Mouse (Mus musculus) limb, embryonic 14.5 days (tissue): ENCODE results near the gene Xbp1. TPM values are rescaled to one million over a fixed set of nuclear protein-coding genes. Genes with fewer than 3 reads are reported as not detected.

ENCODE experiments used
- ATAC-seq: fragments of 200-750 bp; cut with Nextera tagmentation; 2 replicates; pipeline ENCODE4 v1.8.0; 2017; ENCODE audit warnings: low read depth, moderate number of reproducible peaks, moderate TSS enrichment; ENCODE audit not compliant: low FRiP score
- DNase-seq: peaks from one replicate; pipeline ENCODE4 v3.0.0-alpha.2; 2015; ENCODE audit warnings: low spot score
- H3K27ac ChIP-seq: fragments of 300-500 bp; sonication (generic); replicated peaks from 2 replicates; pipeline ENCODE4 v1.5.1; 2014; ENCODE audit warnings: low read depth, mild to moderate bottlenecking, low read length, moderate library complexity, mixed read lengths
- H3K27me3 ChIP-seq: fragments of 300-500 bp; sonication (generic); 2 replicates; pipeline ENCODE4 v1.6.1; 2014; ENCODE audit warnings: low read length, mixed read lengths; ENCODE audit not compliant: control insufficient read depth, insufficient read depth
- H3K36me3 ChIP-seq: fragments of 300-500 bp; sonication (generic); 2 replicates; pipeline ENCODE4 v1.6.1; 2014; ENCODE audit warnings: mild to moderate bottlenecking, low read length, moderate library complexity, mixed read lengths; ENCODE audit not compliant: control insufficient read depth, insufficient read depth
- H3K4me1 ChIP-seq: fragments of 300-500 bp; sonication (generic); 2 replicates; pipeline ENCODE4 v1.6.1; 2014; ENCODE audit warnings: antibody characterized with exemption, low read length, mixed read lengths; ENCODE audit not compliant: control insufficient read depth, insufficient read depth
- H3K4me2 ChIP-seq: fragments of 300-500 bp; sonication (generic); replicated peaks from 2 replicates; pipeline ENCODE4 v1.6.1; 2014; ENCODE audit warnings: low read depth, mild to moderate bottlenecking, low read length, moderate library complexity; ENCODE audit not compliant: severe bottlenecking
- H3K4me3 ChIP-seq: fragments of 300-500 bp; sonication (generic); replicated peaks from 2 replicates; pipeline ENCODE4 v1.5.1; 2014; ENCODE audit warnings: low read length
- H3K9ac ChIP-seq: fragments of 300-500 bp; sonication (generic); 2 replicates; pipeline ENCODE4 v1.6.1; 2014; ENCODE audit warnings: mild to moderate bottlenecking, low read depth, low read length, moderate library complexity; ENCODE audit not compliant: severe bottlenecking
- H3K9me3 ChIP-seq: fragments of 300-500 bp; sonication (generic); 2 replicates; pipeline ENCODE4 v1.6.1; 2016; ENCODE audit warnings: low read length; ENCODE audit not compliant: control insufficient read depth
- POLR2A ChIP-seq: fragments of 200-500 bp; IDR thresholded peaks from 2 replicates; pipeline ENCODE4 v1.8.0; 2012; ENCODE audit warnings: inconsistent platforms, mild to moderate bottlenecking, moderate library complexity, borderline replicate concordance; ENCODE audit not compliant: insufficient read depth, insufficient read length; ENCODE audit errors: extremely low read depth
- WGBS: fragments of 180-500 bp; shearing (Covaris S2); extraction: QIAGEN DNeasy Blood & Tissue Kit; methylation state at CpG from one replicate; pipeline ENCODE4 v1.1.7; 2014; 5-methylcytosine and 5-hydroxymethylcytosine counted together
- polyA plus RNA-seq, 2 experiments: library from polyadenylated mRNA; depleted of rRNA in 1 of 2; stranded (reverse) in 1 of 2; unstranded in 1 of 2; fragments of >200 nt; fragmentation: Nextera tagmentation in 1 of 2; extraction: Ambion mirVana in 1 of 2; gene quantifications; 2 replicates each; pipeline versions ENCODE4 v1.2.1 to v1.2.3; 2012 to 2014

Gene Xbp1
- polyA plus RNA-seq, 2 experiments: 97.3 to 200 TPM

DNA sequence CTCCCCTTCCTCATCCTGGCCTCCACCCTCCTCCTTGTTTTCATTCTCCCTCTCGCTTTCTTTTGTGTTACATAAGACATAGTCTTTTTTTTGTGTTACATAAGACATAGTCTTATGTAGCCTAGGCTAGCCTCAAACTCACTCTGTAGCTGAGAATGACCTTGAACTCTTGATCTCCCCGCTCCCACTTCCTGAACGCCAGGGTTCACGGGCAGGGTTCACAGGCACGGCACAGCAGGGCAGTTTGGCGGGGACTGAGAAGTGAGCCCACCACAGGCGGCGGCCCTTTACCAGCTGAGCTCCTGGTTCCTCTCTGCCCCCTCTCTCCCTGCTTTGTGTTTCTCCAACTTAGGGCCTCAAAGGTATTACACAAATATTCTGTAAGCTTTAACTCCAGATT lies 7.5 kb upstream of the Xbp1 start:
- H3K27ac ChIP-seq: no peak overlapping the region
- WGBS: 75% methylated on average over 8 of the region's 8 CpGs
- no peaks in the 10 kb centered on the region for H3K27me3 ChIP-seq
- H3K4me3 ChIP-seq: no peak overlapping the region
- ATAC-seq (no peak), DNase-seq (no peak)
- H3K9ac ChIP-seq: no peak overlapping the region
- H3K4me1 ChIP-seq: no peaks in the 10 kb centered on the region
- no peak for TF ChIP-seq POLR2A
- no peak overlapping the region for H3K4me2 ChIP-seq
- H3K9me3 ChIP-seq: no peaks in the 10 kb centered on the region
- no peaks in the 10 kb centered on the region for H3K36me3 ChIP-seq

DNA sequence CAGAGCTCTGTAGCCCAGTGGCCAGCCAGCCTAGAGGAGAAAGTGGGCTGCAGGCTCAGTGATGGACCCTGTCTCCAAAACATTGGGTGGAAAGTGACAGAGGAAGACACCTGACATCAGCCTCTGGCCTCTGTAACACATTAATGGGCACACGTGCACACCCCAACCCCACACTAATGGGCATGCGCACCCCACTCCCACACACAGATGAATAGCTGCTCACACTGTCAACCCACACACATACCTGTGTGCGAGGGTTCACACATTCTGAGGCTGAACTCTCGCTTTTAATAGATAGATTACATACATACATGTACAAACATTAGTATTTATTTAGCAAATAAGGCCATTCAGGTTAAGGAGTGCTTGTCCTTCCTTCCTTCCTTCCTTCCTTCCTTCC lies 6.4 kb upstream of the Xbp1 start:
- ATAC-seq (no peak), DNase-seq (no peak)
- Histone ChIP-seq H3K27ac (no peak overlapping the region), H3K36me3 (no peaks in the 10 kb centered on the region), H3K9ac (no peak overlapping the region), H3K27me3 (no peaks in the 10 kb centered on the region), H3K9me3 (no peaks in the 10 kb centered on the region), H3K4me3 (no peak overlapping the region), H3K4me1 (no peaks in the 10 kb centered on the region), H3K4me2 (no peak overlapping the region)
- TF ChIP-seq POLR2A: no peak
- WGBS: 89% methylated on average over 4 of the region's 4 CpGs

DNA sequence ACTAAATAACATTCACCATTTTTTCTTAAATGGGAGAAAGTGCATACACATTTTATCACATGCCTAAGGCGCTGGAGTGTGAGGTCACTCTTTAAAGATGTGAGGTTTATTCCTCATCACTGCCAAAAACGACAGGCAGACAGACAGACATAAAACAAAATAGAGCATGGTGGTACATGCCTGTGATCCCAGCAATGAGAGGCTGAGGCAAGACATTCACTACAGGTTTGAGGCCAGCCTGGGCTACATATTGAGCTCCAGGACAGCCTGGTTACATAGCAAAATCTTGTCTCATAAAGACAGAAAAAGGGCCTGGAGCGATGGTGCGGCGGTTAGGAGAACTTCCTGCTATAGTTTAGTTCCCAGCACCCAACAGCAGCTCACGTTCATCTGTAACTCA lies 5.3 kb upstream of the Xbp1 start:
- TF ChIP-seq POLR2A: no peak
- DNase-seq (no peak), ATAC-seq (no peak)
- H3K4me1 ChIP-seq: no peaks in the 10 kb centered on the region
- WGBS: 72% methylated on average over 6 of the region's 6 CpGs
- no peak overlapping the region for H3K4me2 ChIP-seq
- no peaks in the 10 kb centered on the region for H3K9me3 ChIP-seq
- H3K27ac ChIP-seq: no peak overlapping the region
- H3K36me3 ChIP-seq: no peaks in the 10 kb centered on the region
- no peaks in the 10 kb centered on the region for H3K27me3 ChIP-seq
- H3K4me3 ChIP-seq: no peak overlapping the region
- H3K9ac ChIP-seq: no peak overlapping the region

DNA sequence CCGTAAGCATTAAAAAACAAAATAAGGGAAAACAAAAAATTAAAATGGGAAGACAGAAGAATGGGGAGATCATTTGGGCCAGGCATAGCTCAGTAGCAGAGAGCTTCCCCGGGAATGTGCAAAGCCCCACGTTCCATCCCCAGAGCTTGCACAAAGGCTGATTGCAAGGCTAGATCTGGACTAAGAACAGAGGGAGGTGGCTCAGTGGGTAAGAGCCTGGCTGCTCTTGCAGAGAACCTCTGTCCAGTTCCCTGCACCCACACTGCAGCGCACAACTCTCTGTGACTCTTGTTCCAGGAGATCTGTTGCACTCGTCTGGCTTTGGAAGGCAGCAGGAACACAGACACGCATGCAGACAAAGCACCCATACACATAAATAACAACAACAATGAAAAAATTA lies 4.8 kb upstream of the Xbp1 start:
- H3K9ac ChIP-seq: no peak overlapping the region
- H3K27ac ChIP-seq: no peak overlapping the region
- 83% methylated on average over 6 of the region's 6 CpGs for WGBS
- no peak for TF ChIP-seq POLR2A
- H3K4me3 ChIP-seq: no peak overlapping the region
- no peaks in the 10 kb centered on the region for H3K4me1 ChIP-seq
- no peaks in the 10 kb centered on the region for H3K9me3 ChIP-seq
- no peaks in the 10 kb centered on the region for H3K27me3 ChIP-seq
- H3K36me3 ChIP-seq: no peaks in the 10 kb centered on the region
- ATAC-seq (no peak), DNase-seq (no peak)
- no peak overlapping the region for H3K4me2 ChIP-seq

DNA sequence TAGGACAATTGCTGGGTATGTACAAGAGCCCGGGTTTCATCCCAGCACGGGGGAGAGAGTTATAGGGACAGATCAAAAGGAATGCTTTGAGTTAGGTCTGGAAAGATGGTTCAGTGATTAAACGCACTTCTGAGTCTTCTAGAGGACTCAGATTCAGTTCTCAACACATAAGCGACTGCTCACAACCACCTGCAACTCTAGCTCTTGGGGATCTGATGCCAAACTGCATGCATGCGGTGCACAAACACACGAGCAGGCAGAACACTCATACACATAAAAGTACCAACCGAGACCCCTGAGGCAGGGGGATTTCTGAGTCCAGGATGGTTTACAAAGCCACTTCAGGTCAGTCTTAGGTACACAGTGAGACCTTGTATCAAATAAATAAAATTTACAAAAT lies 4.3 kb upstream of the Xbp1 start:
- no peaks in the 10 kb centered on the region for H3K27me3 ChIP-seq
- H3K4me3 ChIP-seq: no peak overlapping the region
- H3K4me2 ChIP-seq: no peak overlapping the region
- H3K9ac ChIP-seq: no peak overlapping the region
- WGBS: 69% methylated on average over 7 of the region's 7 CpGs
- no peaks in the 10 kb centered on the region for H3K36me3 ChIP-seq
- no peak for TF ChIP-seq POLR2A
- H3K27ac ChIP-seq: no peak overlapping the region
- no peaks in the 10 kb centered on the region for H3K4me1 ChIP-seq
- no peak for DNase-seq
- H3K9me3 ChIP-seq: no peaks in the 10 kb centered on the region
- no peak for ATAC-seq

DNA sequence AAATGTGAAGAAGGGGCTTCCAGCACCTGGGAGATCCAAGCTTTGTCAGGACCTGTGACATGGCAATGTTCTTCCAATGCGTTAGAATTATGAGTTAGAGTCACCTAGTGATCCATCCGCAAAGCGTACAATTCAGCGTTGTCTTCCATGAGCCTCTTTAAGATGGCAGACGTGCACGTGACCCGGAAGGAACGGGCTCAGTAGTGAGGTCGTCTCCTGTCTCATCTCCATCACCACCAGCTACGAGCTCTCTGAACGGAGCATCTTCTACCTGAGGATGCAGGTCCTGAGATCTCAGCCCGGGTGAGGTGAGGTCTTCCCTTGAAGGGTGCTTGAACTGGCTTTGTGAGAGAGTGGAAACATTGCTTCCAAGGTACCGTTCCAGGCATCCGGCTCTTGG lies 3.8 kb upstream of the Xbp1 start:
- Histone ChIP-seq H3K4me3 (no peak overlapping the region), H3K4me2 (no peak overlapping the region), H3K9ac (no peak overlapping the region), H3K27ac (no peak overlapping the region), H3K27me3 (no peaks in the 10 kb centered on the region), H3K4me1 (no peaks in the 10 kb centered on the region), H3K9me3 (no peaks in the 10 kb centered on the region), H3K36me3 (no peaks in the 10 kb centered on the region)
- DNase-seq (no peak), ATAC-seq (no peak)
- WGBS: 93% methylated on average over 14 of the region's 14 CpGs
- TF ChIP-seq POLR2A: no peak
